Mouse (Mus musculus): Measurements from ENCODE around the gene Zc3h7a. TPM values are rescaled to one million over a fixed set of nuclear protein-coding genes. Genes with fewer than 3 reads are reported as not detected.

Gene Zc3h7a
- total and polyA plus RNA-seq, 3 experiments, result 48.7 to 202 (median 77.4) TPM

DNA sequence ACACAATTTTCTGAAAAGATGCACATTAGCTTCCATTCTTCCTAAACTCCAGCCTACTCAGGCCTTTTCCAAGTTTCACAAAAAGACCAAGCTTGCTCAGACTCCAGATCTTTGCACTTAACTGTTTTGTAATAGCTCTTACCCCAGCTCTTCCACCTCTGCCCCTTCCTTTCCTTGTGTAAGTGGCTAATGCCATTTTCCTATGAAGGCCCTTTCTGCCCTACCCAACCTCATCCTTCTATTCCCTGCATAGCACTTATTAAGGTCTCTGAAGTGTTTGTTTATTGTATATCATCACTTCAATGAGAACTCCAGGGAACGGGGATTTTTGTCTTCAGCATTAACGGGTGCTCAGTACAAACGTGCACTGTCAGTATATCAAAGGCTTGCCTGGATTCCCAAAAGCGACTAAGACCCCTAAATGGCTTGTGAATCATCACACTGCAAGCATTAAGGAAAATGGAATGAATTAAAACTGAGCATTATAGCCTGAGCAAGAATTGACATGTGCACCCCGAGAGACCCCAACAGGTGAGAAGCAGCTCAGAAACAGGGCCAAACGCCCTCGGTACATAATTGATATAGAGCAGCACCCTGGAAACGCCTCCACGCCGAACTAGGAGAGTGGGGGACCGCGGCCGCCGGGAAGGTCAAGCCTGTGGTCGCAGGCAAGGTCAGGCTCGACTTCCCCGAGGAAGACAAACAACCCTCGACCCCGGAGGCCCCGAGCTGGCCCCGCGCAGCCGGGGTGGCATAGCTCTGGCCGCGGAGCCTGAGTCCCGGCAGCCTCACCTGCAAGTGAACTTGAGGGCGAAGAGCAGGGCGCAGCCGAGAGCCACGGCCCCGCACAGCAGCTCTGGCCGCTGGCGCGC lies 42.5 kb downstream of the Zc3h7a start:
- H3K79me2 ChIP-seq (ENCODE audit: control insufficient read depth, insufficient read depth, low read length, poor library complexity), result peaks cover 34% of the 10 kb centered on the region
- TF ChIP-seq MYB (IDR thresholded peaks at IDR 0.05; ENCODE audit: low read depth, low read length) (no peak), UBTF (IDR thresholded peaks at IDR 0.05; ENCODE audit: borderline replicate concordance, insufficient read depth, low read depth, low read length) (no peak), SIN3A (IDR thresholded peaks at IDR 0.05; ENCODE audit: low read length) (peak; percentile 28; the same call in 1 of the 2 replicates), GABPA (IDR thresholded peaks at IDR 0.05; ENCODE audit: low read depth, low read length) (no peak), ZKSCAN1 (IDR thresholded peaks at IDR 0.05; ENCODE audit: low read depth, low read length) (no peak), MXI1 (IDR thresholded peaks at IDR 0.05; ENCODE audit: low read depth, low read length) (peak; percentile 46; the same call in 1 of the 2 replicates), MEF2A (IDR thresholded peaks at IDR 0.05; ENCODE audit: extremely low read depth, insufficient replicate concordance, low read depth, low read length, poor library complexity, severe bottlenecking) (no peak), RCOR1 (IDR thresholded peaks at IDR 0.05; ENCODE audit: low read depth, low read length) (no peak), MYC (IDR thresholded peaks at IDR 0.05; ENCODE audit: low read depth, low read length) (0 out of 2 replicates have a peak, but pooled peaks have one; percentile 28), HCFC1 (IDR thresholded peaks at IDR 0.05; ENCODE audit: low read depth, low read length) (no peak), CHD1 (IDR thresholded peaks at IDR 0.05; ENCODE audit: low read depth, low read length) (0 out of 2 replicates have a peak, but pooled peaks have one; percentile 86), TAL1 (IDR thresholded peaks at IDR 0.05; ENCODE audit: low read length) (no peak), EP300 (IDR thresholded peaks at IDR 0.05; ENCODE audit: low read depth in 1 of 2, low read length in 2 of 2) (peak in 1 of 2 experiments; percentile 24; a peak in 1 of 4 replicates), SMC3 (IDR thresholded peaks at IDR 0.05; ENCODE audit: low read depth, low read length) (peak; percentile 10; the same call in 1 of the 2 replicates), POLR2A (IDR thresholded peaks at IDR 0.05; ENCODE audit: control insufficient read depth in 1 of 2, insufficient read depth in 1 of 2, low read depth in 1 of 2, low read length in 2 of 2, poor library complexity in 1 of 2) (no peak), BHLHE40 (IDR thresholded peaks at IDR 0.05; ENCODE audit: borderline replicate concordance, low read depth, low read length) (no peak), ZC3H11A (IDR thresholded peaks at IDR 0.05; ENCODE audit: low read depth, low read length) (no peak), MAZ (IDR thresholded peaks at IDR 0.05; ENCODE audit: low read depth, low read length) (no peak), MAX (IDR thresholded peaks at IDR 0.05; ENCODE audit: low read length) (peak; percentile 52; the same call in 1 of the 2 replicates)
- no peaks in the 10 kb centered on the region for H3K9me3 ChIP-seq (replicated peaks; ENCODE audit: insufficient read depth, low read length)
- H3K9ac ChIP-seq (ENCODE audit: control insufficient read depth, low read depth, low read length, poor library complexity, severe bottlenecking), result peak overlapping the region; percentile 96
- no peaks in the 10 kb centered on the region for H3K27me3 ChIP-seq (ENCODE audit: control insufficient read depth in 1 of 2, insufficient read depth in 2 of 2, low read length in 2 of 2)
- H3K4me1 ChIP-seq (ENCODE audit: control insufficient read depth in 1 of 2, insufficient read depth in 2 of 2, low read length in 2 of 2), result peaks cover 4 to 9% of the 10 kb centered on the region in 2 experiments
- peak overlapping the region; percentile 81 to 100 for H3K4me3 ChIP-seq (ENCODE audit: control insufficient read depth in 1 of 2, insufficient read depth in 1 of 2, low read depth in 2 of 2, low read length in 2 of 2)
- H3K36me3 ChIP-seq (ENCODE audit: control insufficient read depth in 1 of 2, insufficient read depth in 2 of 2, low read length in 2 of 2), result peaks cover 3 to 28% of the 10 kb centered on the region in 2 experiments
- H3K27ac ChIP-seq (ENCODE audit: control insufficient read depth, low read depth, low read length), result peak overlapping the region; percentile 79
- DNase-seq (ENCODE audit: low read depth, low spot score), result peak; percentile 51

Measured in MEL (cell line).